In genomic region chr9:66899526-66899925, GRCm38 (mm10) we compare ENCODE assay signal across 23 mouse cellular contexts. TPM values are rescaled to one million over a fixed set of nuclear protein-coding genes. Genes with fewer than 3 reads are reported as not detected.
DNase-seq lines count a peak whose midpoint lies in the region; ATAC-seq and TF ChIP-seq lines count a peak whose summit lies in the region.
"Had no signal": no experiment of that assay in that cellular context is flagged by ENCODE, and none has a peak within 500 bp of the region (broad histone marks: within the 10 kb centered on the region; RNA-seq: fewer than 3 reads in every experiment).

No protein-coding gene starts in this region.

- no peak for TF ChIP-seq CTCF in bone marrow, adult 2 months (IDR thresholded peaks at IDR 0.05; ENCODE audit: control insufficient read depth, insufficient read depth, low read length)
- TF ChIP-seq CTCF in liver, embryonic 14.5 days (IDR thresholded peaks at IDR 0.05; ENCODE audit: low read depth), result no peak

- intact Hi-C loops in heart, postnatal 25 days (cut with DNase I), result no loop called here

- peaks cover 3% of the 10 kb centered on the region; the same call in 1 of the 2 replicates for H3K36me3 ChIP-seq in heart, embryonic 10.5 days
- peaks cover 5% of the 10 kb centered on the region; the same call in 1 of the 2 replicates for H3K36me3 ChIP-seq in liver, embryonic 14.5 days (replicated peaks; ENCODE audit: control insufficient read depth, insufficient read depth, low read depth)
- no peaks in the 10 kb centered on the region for H3K36me3 ChIP-seq in midbrain, embryonic 16.5 days (ENCODE audit: control insufficient read depth, insufficient read depth, low read length)
- H3K36me3 ChIP-seq: embryonic facial prominence, embryonic 13.5 days; forebrain, embryonic 12.5 days; hindbrain, embryonic 12.5 days had no signal

- no peak for TF ChIP-seq POLR2A in bone marrow, adult 2 months (IDR thresholded peaks at IDR 0.05; ENCODE audit: borderline replicate concordance, control insufficient read depth, low read depth, low read length)

- no peaks in the 10 kb centered on the region for H3K9me3 ChIP-seq in heart, embryonic 10.5 days
- no peaks in the 10 kb centered on the region for H3K9me3 ChIP-seq in liver, embryonic 14.5 days (ENCODE audit: control insufficient read depth, low read length)
- H3K9me3 ChIP-seq in midbrain, embryonic 16.5 days (replicated peaks; ENCODE audit: control insufficient read depth, low read length, poor library complexity, severe bottlenecking), result no peaks in the 10 kb centered on the region
- H3K9me3 ChIP-seq: embryonic facial prominence, embryonic 13.5 days; forebrain, embryonic 12.5 days; hindbrain, embryonic 12.5 days had no signal

- TF ChIP-seq EP300 in liver, embryonic 14.5 days (IDR thresholded peaks at IDR 0.05; ENCODE audit: low read depth), result no peak

- 0 out of 2 replicates have a peak overlapping the region, but pooled peaks have one; percentile 10 for H3K27ac ChIP-seq in heart, embryonic 10.5 days
- H3K27ac ChIP-seq in bone marrow, adult 2 months (ENCODE audit: control insufficient read depth, insufficient read depth, low read depth, low read length, poor library complexity), result peak overlapping the region; percentile 65; the same call in 1 of the 2 replicates
- H3K27ac ChIP-seq in liver, embryonic 14.5 days, result peak overlapping the region; percentile 68
- no peak overlapping the region for H3K27ac ChIP-seq in midbrain, embryonic 16.5 days (ENCODE audit: low read length)
- H3K27ac ChIP-seq: embryonic facial prominence, embryonic 13.5 days; forebrain, embryonic 12.5 days; gastrocnemius, adult 2 months; heart, embryonic 13.5 days; hindbrain, embryonic 12.5 days; hindbrain, postnatal 0 days had no signal

- H3K9ac ChIP-seq in liver, embryonic 14.5 days (replicated peaks), result peak overlapping the region; percentile 23
- H3K9ac ChIP-seq in midbrain, embryonic 16.5 days (ENCODE audit: low read depth, low read length), result no peak overlapping the region
- H3K9ac ChIP-seq: embryonic facial prominence, embryonic 13.5 days; forebrain, embryonic 12.5 days; forebrain, postnatal 0 days; heart, embryonic 13.5 days; hindbrain, embryonic 12.5 days had no signal

- no peak overlapping the region for H3K4me3 ChIP-seq in heart, embryonic 10.5 days
- no peak overlapping the region for H3K4me3 ChIP-seq in bone marrow, adult 2 months (replicated peaks; ENCODE audit: control insufficient read depth, low read depth, low read length)
- no peak overlapping the region for H3K4me3 ChIP-seq in liver, embryonic 14.5 days (ENCODE audit: insufficient read depth in 1 of 2, low read depth in 2 of 2, low read length in 2 of 2)
- no peak overlapping the region for H3K4me3 ChIP-seq in midbrain, embryonic 16.5 days (ENCODE audit: low read depth, low read length)
- H3K4me3 ChIP-seq: embryonic facial prominence, embryonic 13.5 days; forebrain, embryonic 12.5 days; gastrocnemius, adult 2 months; heart, embryonic 13.5 days; hindbrain, embryonic 12.5 days had no signal

- no peaks in the 10 kb centered on the region for H3K27me3 ChIP-seq in heart, embryonic 10.5 days (ENCODE audit: insufficient read depth, poor library complexity, severe bottlenecking)
- H3K27me3 ChIP-seq in liver, embryonic 14.5 days (ENCODE audit: control insufficient read depth, insufficient read depth, low read length), result no peaks in the 10 kb centered on the region
- no peaks in the 10 kb centered on the region for H3K27me3 ChIP-seq in midbrain, embryonic 16.5 days (ENCODE audit: control insufficient read depth, insufficient read depth, low read depth, low read length)
- H3K27me3 ChIP-seq: embryonic facial prominence, embryonic 13.5 days; forebrain, embryonic 12.5 days; heart, embryonic 13.5 days; hindbrain, embryonic 12.5 days had no signal

- H3K4me1 ChIP-seq in heart, embryonic 10.5 days, result peaks cover 27% of the 10 kb centered on the region
- H3K4me1 ChIP-seq in bone marrow, adult 2 months (ENCODE audit: control insufficient read depth, insufficient read depth, low read length), result peaks cover 8% of the 10 kb centered on the region
- H3K4me1 ChIP-seq in liver, embryonic 14.5 days (replicated peaks; ENCODE audit: control insufficient read depth in 2 of 2, insufficient read depth in 2 of 2, low read length in 1 of 2), result peaks cover 54 to 55% of the 10 kb centered on the region in 2 experiments
- peaks cover 4% of the 10 kb centered on the region for H3K4me1 ChIP-seq in midbrain, embryonic 16.5 days (ENCODE audit: control insufficient read depth, insufficient read depth, low read length)

- ATAC-seq in liver, embryonic 14.5 days (ENCODE audit: insufficient read depth), result no peak
- ATAC-seq in midbrain, embryonic 16.5 days, result no peak
- no peak for ATAC-seq in monocyte, adult 5-6 weeks (replicated peaks; ENCODE audit: insufficient number of reproducible peaks, low FRiP score, low TSS enrichment, poor library complexity, severe bottlenecking)
- ATAC-seq: forebrain, postnatal 0 days; hindbrain, postnatal 0 days had no signal

- no peak for DNase-seq in heart, embryonic 10.5 days (ENCODE audit: low spot score)
- DNase-seq in heart, postnatal 25 days (ENCODE audit: low spot score), result no peak
- DNase-seq in CD4-positive helper T cell, adult 2 months (ENCODE audit: low read depth, low spot score), result peak; percentile 69
- no peak for DNase-seq in liver, embryonic 14.5 days (ENCODE audit: low read depth in 3 of 3, low spot score in 3 of 3)
- no peak for DNase-seq in lung, postnatal 14 days
- DNase-seq: adrenal gland, adult 8-10 months; adrenal gland, postnatal 36 days; B cell, adult 2 months; cerebellum, adult 11-12 months; cerebellum, adult 9-10 months; cerebellum, postnatal 25 days; forebrain, postnatal 0 days; gastrocnemius, adult 2 months; gastrocnemius, postnatal 25 days; heart, postnatal 4 days had no signal

- peak overlapping the region; percentile 34 for H3K4me2 ChIP-seq in liver, embryonic 14.5 days (ENCODE audit: low read depth)
- H3K4me2 ChIP-seq in midbrain, embryonic 16.5 days (ENCODE audit: low read length), result no peak overlapping the region
- H3K4me2 ChIP-seq: embryonic facial prominence, embryonic 13.5 days; forebrain, embryonic 12.5 days; heart, embryonic 13.5 days; hindbrain, embryonic 12.5 days had no signal

- 81% methylated on average over 4 of the region's 4 CpGs for WGBS in heart, embryonic 10.5 days
- WGBS in bone marrow, adult 2 months, result 82% methylated on average over 4 of the region's 4 CpGs
- WGBS in liver, embryonic 14.5 days (ENCODE audit: insufficient replicate concordance), result 71% methylated on average over 4 of the region's 4 CpGs
- 64% methylated on average over 4 of the region's 4 CpGs for WGBS in midbrain, embryonic 16.5 days

RNA-seq across cellular contexts. Expression of gene Rab8b, which starts 20.0 kb away (rescaled TPM):
- 21.1 and 21.3 TPM in 2 replicates for polyA plus RNA-seq in heart, embryonic 10.5 days (2016; fragmentation: Nextera tagmentation; extraction: Ambion mirVana)
- 1 to 10 TPM; 8.9 to 9.9 TPM for total RNA-seq in heart, postnatal 25 days (2021)
- 22.5 and 25.3 TPM in 2 replicates for polyA plus RNA-seq in bone marrow, adult 2 months (2011; ENCODE audit: insufficient read depth, insufficient read length, low replicate concordance, missing spikeins)
- 15.1 and 20.6 TPM in 2 replicates for polyA plus RNA-seq in liver, embryonic 14.5 days (2012; rRNA removed)
- 17.9 and 18.3 TPM in 2 replicates for polyA plus RNA-seq in liver, embryonic 14.5 days (2014; fragmentation: Nextera tagmentation; extraction: Ambion mirVana)
- polyA plus RNA-seq in midbrain, embryonic 16.5 days (2015; fragmentation: Nextera tagmentation; extraction: Ambion mirVana), result 29.4 and 30.7 TPM in 2 replicates
- total RNA-seq in monocyte, adult 5-6 weeks (2017), result 147 to 179 TPM (median 160 TPM) in 3 replicates

RNA-seq across cellular contexts. Expression of gene Rps27l, which starts 46.4 kb away (rescaled TPM):
- 626 and 705 TPM in 2 replicates for polyA plus RNA-seq in heart, embryonic 10.5 days (2016; fragmentation: Nextera tagmentation; extraction: Ambion mirVana)
- 100 to 1,000 TPM; 180 to 195 TPM for total RNA-seq in heart, postnatal 25 days (2021)
- polyA plus RNA-seq in bone marrow, adult 2 months (2011; ENCODE audit: insufficient read depth, insufficient read length, low replicate concordance, missing spikeins), result 99.8 and 183 TPM in 2 replicates
- polyA plus RNA-seq in liver, embryonic 14.5 days (2012; rRNA removed), result 176 and 238 TPM in 2 replicates
- 612 and 652 TPM in 2 replicates for polyA plus RNA-seq in liver, embryonic 14.5 days (2014; fragmentation: Nextera tagmentation; extraction: Ambion mirVana)
- polyA plus RNA-seq in midbrain, embryonic 16.5 days (2015; fragmentation: Nextera tagmentation; extraction: Ambion mirVana), result 157 and 180 TPM in 2 replicates
- total RNA-seq in monocyte, adult 5-6 weeks (2017), result 70.0 to 115 TPM (median 89.9 TPM) in 3 replicates
